Mouse (Mus musculus) MEL-GATA-1-ER (cell line): ENCODE results near the gene Npm3.
A peak's percentile ranks its signal among the peaks of the same experiment; 100 is the strongest.

Experiments used
- DNase-seq: peaks from one replicate; pipeline ENCODE4 v3.0.0-alpha.2; 2012; ENCODE audit warnings: low read depth; ENCODE audit errors: extremely low read depth

Npm3 gene

GRCm38 (mm10) chr19:45749243-45750043 lies at the start of gene Npm3:
Gene Npm3, minus strand, starts transcription at chr19:45749591.
- DNase-seq, result peak; percentile 62

GRCm38 (mm10) chr19:45796879-45797278 lies 47.5 kb upstream of the Npm3 start:
- no peak for DNase-seq

- DNase-seq, result no peak
Measured at GRCm38 (mm10) chr19:45796061-45796556, 46.7 kb upstream of the Npm3 start.

GRCm38 (mm10) chr19:45795406-45795944 lies 46.1 kb upstream of the Npm3 start:
- no peak for DNase-seq

GRCm38 (mm10) chr19:45794718-45795117 lies 45.3 kb upstream of the Npm3 start:
- no peak for DNase-seq

- DNase-seq, result no peak
Measured at GRCm38 (mm10) chr19:45792404-45792803, 43.0 kb upstream of the Npm3 start.

GRCm38 (mm10) chr19:45789888-45790874 lies 40.8 kb upstream of the Npm3 start:
- peak; percentile 95 for DNase-seq

- no peak for DNase-seq
Measured at GRCm38 (mm10) chr19:45789365-45789764, 40.0 kb upstream of the Npm3 start.

GRCm38 (mm10) chr19:45788337-45788736 lies 38.9 kb upstream of the Npm3 start:
- no peak for DNase-seq

GRCm38 (mm10) chr19:45787450-45787849 lies 38.1 kb upstream of the Npm3 start:
- no peak for DNase-seq

GRCm38 (mm10) chr19:45785470-45785869 lies 36.1 kb upstream of the Npm3 start:
- DNase-seq, result no peak

- no peak for DNase-seq
Measured at GRCm38 (mm10) chr19:45783933-45784576, 34.7 kb upstream of the Npm3 start.

- peak; percentile 99 for DNase-seq
Measured at GRCm38 (mm10) chr19:45783181-45783932, 34.0 kb upstream of the Npm3 start, which contains the start of gene Mgea5. Gene Mgea5, minus strand, starts transcription at chr19:45783837.

- DNase-seq, result peak; percentile 68
Measured at GRCm38 (mm10) chr19:45782315-45783001, 33.1 kb upstream of the Npm3 start.

- no peak for DNase-seq
Measured at GRCm38 (mm10) chr19:45781676-45782075, 32.3 kb upstream of the Npm3 start.

- no peak for DNase-seq
Measured at GRCm38 (mm10) chr19:45780350-45780915, 31.0 kb upstream of the Npm3 start.

GRCm38 (mm10) chr19:45775486-45775885 lies 26.1 kb upstream of the Npm3 start:
- DNase-seq, result no peak

GRCm38 (mm10) chr19:45771501-45771900 lies 22.1 kb upstream of the Npm3 start:
- DNase-seq, result no peak

GRCm38 (mm10) chr19:45760810-45761209 lies 11.4 kb upstream of the Npm3 start:
- no peak for DNase-seq
